Mouse (Mus musculus) retina, embryonic 14.5 days (tissue): ENCODE measurements around the gene Ankrd54.

Source experiments
- DNase-seq: peaks from one replicate; pipeline ENCODE4 v3.0.0-alpha.2; 2015; ENCODE audit warnings: low spot score

Gene Ankrd54

GRCm38 (mm10) chr15:79075658-79076365 is 13.1 kb upstream of the Ankrd54 start:
- DNase-seq = no peak

GRCm38 (mm10) chr15:79074913-79075532 is 12.3 kb upstream of the Ankrd54 start, which contains the start of gene Eif3l:
Gene Eif3l (plus strand): TSS chr15:79075179.
- DNase-seq = peak; percentile 88

GRCm38 (mm10) chr15:79074446-79074845 is 11.8 kb upstream of the Ankrd54 start:
- no peak for DNase-seq

GRCm38 (mm10) chr15:79073752-79074151 is 11.1 kb upstream of the Ankrd54 start:
- DNase-seq = no peak

DNA sequence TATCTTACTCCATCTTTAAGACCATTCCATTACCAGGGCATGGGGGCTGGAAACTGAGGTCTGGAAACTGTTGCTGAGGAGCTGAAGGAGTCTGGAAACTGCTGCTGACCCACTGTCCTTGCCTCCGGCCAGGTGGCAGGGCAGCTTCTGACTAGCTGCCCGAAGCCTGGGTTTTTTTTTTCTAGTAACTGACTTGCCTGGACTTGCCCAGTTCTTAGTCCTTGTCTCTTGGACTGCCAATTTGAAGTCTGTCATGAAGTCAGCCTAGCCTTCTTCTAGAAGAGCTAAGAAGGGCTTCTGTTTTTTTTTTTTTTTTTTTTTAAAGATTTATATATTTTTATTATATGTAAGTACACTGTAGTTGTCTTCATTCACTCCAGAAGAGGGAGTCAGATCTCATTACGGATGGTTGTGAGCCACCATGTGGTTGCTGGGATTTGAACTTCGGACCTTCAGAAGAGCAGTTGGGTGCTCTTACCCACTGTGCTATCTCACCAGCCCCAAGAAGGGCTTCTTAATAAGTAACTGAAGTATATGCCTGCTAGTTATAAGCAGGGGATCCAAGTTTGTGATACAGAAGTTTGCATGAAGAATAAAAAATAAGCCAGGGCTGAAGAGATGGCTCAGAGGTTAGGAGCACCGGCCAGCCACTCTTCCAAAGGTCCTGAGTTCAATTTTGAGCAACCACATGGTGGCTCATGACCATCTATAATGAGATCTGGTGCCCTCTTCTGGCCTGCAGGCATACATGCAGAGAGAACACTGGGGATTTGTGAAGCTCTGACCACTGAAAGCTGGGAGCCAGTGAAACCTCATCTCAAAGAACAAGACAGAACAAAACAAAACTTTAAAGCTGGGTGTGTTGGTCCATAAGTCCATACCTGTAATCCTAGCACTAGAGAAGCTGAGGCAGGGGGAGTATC is 8.7 kb upstream of the Ankrd54 start:
- DNase-seq = peak; percentile 66

GRCm38 (mm10) chr15:79068416-79068815 is 5.7 kb upstream of the Ankrd54 start:
- no peak for DNase-seq

DNA sequence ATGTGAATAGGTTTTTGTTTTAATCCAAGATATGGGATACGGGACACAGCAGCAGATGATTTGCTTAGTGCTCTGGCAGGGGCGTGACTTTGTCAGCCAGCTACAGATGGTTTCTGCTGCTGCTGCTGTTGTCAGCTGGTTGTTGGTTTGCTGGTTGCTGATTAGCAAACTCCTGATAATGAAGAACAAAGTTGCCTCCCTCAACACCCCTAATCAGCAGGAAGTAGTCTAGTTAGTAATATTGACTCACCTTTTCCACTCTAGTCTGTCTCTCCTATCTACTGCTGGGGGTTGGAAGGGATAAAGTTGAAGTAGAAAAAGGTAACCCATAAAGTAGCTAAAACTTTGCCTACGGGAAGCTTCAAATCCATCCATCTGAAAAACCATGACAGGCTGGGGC is 4.9 kb upstream of the Ankrd54 start:
- DNase-seq = no peak

DNA sequence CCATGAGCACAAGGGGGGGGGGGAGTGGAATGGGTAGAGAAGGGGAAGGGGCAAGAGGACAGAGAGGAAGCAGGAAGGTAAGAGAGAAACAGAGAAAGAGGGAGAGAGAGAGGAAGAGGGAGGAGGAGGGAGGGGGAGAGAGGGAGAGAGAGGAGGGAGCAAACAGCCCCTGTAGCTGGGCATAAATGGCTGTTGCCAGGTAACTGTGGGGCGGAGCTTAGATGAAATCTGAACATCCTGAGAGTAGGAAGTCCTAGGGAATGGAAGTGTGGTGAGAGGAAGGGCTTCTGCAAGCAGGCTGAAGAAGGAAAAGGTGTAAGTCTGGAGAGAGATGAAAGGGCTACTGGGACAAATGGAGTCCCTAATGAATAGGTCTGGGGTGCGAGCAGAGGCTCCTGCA is 3.6 kb upstream of the Ankrd54 start:
- DNase-seq = no peak

GRCm38 (mm10) chr15:79065086-79065770 is 2.5 kb upstream of the Ankrd54 start:
- no peak for DNase-seq

- no peak for DNase-seq
Measured at GRCm38 (mm10) chr15:79063160-79063740, 557 bp upstream of the Ankrd54 start.

GRCm38 (mm10) chr15:79060887-79061565 is 1.7 kb downstream of the Ankrd54 start:
- no peak for DNase-seq

DNA sequence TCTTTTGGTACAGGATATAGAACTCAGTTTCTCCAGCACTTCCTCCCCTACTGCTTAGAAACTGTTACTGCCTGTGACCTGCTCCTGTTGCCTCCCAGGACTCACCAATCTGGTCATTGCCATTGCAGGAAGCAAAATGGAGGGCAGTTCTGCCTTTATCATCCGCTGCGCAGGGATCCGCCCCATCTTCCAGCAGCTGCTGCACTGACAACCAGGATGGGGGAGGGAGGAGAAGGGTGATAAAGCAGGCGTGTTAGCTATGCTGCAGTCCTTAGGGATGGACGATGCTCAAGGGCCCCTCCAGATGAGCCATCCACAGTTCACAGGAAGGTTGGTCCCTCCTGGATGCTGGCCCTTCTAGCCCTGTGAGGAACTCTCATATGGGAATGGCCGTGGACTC is 4.8 kb downstream of the Ankrd54 start:
- DNase-seq = no peak

DNA sequence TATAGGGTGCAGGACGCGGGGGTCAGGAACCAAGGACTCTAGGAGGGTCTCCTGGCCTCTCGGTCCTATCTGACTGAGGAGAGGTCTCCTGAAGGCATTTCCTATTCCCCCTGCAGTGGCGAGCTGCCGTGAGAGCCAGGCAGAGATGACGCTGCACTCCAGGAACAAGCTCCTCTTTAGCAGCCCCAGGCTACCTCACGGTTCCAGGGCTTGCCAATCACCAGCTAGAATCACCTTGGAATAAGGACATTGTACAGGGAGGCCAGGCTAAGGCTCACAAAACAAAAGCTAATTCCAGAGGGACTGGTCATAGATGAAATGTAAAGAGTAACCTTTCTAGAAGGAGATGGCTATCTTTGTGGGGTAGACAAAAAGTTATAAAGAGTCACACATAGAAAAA is 6.1 kb downstream of the Ankrd54 start:
- no peak for DNase-seq

- DNase-seq = no peak
Measured at GRCm38 (mm10) chr15:79052366-79052765, 10.3 kb downstream of the Ankrd54 start.

GRCm38 (mm10) chr15:79051461-79052360 is 11.0 kb downstream of the Ankrd54 start:
- no peak for DNase-seq

DNA sequence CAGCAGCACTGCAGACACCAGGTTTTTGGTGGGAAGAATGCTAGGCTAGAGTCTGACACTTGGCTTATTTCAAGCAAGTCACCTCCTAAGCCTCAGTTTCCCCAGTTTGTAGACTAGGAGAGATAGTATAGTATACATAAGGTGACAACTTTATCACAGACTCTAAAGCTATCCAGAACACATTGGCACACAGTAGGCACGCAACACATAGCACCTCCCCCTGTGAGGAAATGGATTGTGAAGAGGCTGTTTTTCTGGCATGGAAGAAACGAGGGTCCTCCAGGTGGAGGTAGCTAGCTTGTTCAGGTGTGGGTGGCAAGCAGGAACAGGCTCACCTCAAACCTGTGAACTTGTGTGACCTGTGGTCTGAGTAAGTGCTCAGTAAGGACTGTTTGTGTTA is 11.7 kb downstream of the Ankrd54 start:
- DNase-seq = no peak

GRCm38 (mm10) chr15:79050160-79050845 is 12.4 kb downstream of the Ankrd54 start:
- DNase-seq = peak; percentile 35

GRCm38 (mm10) chr15:79048186-79048585 is 14.5 kb downstream of the Ankrd54 start:
- DNase-seq = no peak

GRCm38 (mm10) chr15:79044837-79045236 is 17.9 kb downstream of the Ankrd54 start:
- DNase-seq = peak; percentile 56
